Mouse (Mus musculus) E14TG2a.4 (cell line): Measurements from ENCODE around the gene Mllt6.

Source experiments
- CTCF ChIP-seq: conservative IDR thresholded peaks from 2 replicates; pipeline ENCODE4 v1.5.1; 2014; ENCODE audit warnings: low read length
- NANOG ChIP-seq: IDR thresholded peaks from 2 replicates; pipeline ENCODE4 v1.6.1; 2014; ENCODE audit warnings: borderline replicate concordance, low read length, mixed read lengths
- POU5F1 ChIP-seq: IDR thresholded peaks from 2 replicates; pipeline ENCODE4 v1.6.1; 2014; ENCODE audit warnings: low read length, borderline replicate concordance

DNA sequence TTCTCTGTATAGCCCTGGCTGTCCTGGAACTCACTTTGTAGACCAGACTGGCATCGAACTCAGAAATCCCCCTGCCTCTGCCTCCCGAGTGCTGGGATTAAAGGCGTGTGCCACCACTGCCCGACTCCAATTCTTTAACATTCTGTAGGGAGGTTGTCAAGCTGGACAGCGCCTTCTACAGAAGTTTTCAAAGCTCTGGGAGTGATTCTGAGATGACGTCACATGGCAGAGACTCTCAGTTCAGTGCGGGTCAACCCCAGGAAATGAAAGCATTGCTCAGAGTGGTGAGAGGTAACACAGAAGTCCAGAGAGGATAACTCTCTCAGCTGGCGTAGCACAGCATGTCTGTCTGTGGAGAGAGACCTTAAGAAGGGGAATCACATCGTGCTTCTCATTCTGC is 40.0 kb upstream of the Mllt6 start:
- TF ChIP-seq CTCF (no peak), POU5F1 (no peak), NANOG (no peak)
